Mouse (Mus musculus) erythroblast, embryonic 14.5 days (primary cell): ENCODE results near the gene Hoxb4. TPM values are rescaled to one million over a fixed set of nuclear protein-coding genes. Genes with fewer than 3 reads are reported as not detected.

ENCODE experiments used
- H3K27me3 ChIP-seq: 2 replicates; pipeline ENCODE4 v1.6.1; 2012; ENCODE audit warnings: inconsistent platforms; ENCODE audit not compliant: control insufficient read depth
- H3K36me3 ChIP-seq: 2 replicates; pipeline ENCODE4 v1.6.1; 2012; ENCODE audit warnings: mild to moderate bottlenecking, inconsistent platforms; ENCODE audit not compliant: control insufficient read depth
- H3K4me1 ChIP-seq: 2 replicates; pipeline ENCODE4 v1.6.1; 2012; ENCODE audit warnings: inconsistent platforms; ENCODE audit not compliant: control insufficient read depth
- H3K4me3 ChIP-seq: replicated peaks from 2 replicates; pipeline ENCODE3; 2012; ENCODE audit warnings: moderate library complexity, mild to moderate bottlenecking, inconsistent platforms
- H3K9me3 ChIP-seq: 2 replicates; pipeline ENCODE4 v1.6.1; 2012; ENCODE audit warnings: low read length, inconsistent platforms, mixed read lengths; ENCODE audit not compliant: control insufficient read depth
- GATA1 ChIP-seq: IDR thresholded peaks from 2 replicates; pipeline ENCODE4 v1.6.1; 2012; ENCODE audit warnings: low read length, inconsistent platforms, mixed read lengths
- TAL1 ChIP-seq: IDR thresholded peaks from 3 replicates; pipeline ENCODE4 v1.6.1; 2012; ENCODE audit warnings: low read length, inconsistent platforms, mixed read lengths
- polyA plus RNA-seq: library from polyadenylated mRNA; stranded (reverse); fragments of >175 nt; gene quantifications from 2 replicates; pipeline ENCODE4 v1.2.3, GENCODE M21; 2012

Hoxb4 gene
- polyA plus RNA-seq, 1 experiment: not detected

DNA sequence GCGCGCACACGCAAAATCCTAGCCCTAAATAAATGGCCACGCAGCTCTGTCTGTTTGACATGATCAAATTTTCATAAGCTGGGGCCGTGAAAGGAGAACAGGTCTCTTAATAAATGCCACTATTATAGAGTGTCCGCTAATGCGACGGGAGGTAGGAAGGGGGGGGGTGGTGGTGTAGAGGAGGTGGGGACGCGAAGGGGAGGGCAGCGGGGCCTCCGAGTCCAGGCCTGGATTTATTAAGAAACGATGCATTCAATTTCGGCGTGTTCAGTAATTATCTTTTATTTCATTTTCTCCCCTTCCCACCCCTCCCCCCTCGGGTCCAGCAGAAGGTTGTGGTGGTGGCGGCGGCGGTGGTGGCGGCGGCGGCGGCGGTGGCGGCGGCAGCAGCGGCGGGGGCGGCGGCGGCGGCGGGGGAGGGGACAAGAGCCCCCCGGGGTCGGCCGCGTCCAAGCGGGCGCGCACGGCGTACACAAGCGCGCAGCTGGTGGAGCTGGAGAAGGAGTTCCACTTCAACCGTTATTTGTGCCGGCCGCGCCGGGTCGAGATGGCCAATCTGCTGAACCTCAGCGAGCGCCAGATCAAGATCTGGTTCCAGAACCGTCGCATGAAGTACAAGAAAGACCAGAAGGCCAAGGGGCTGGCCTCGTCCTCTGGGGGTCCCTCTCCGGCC is 27.3 kb downstream of the Hoxb4 start:
- Histone ChIP-seq H3K9me3 (no peaks in the 10 kb centered on the region), H3K4me1 (no peaks in the 10 kb centered on the region), H3K27me3 (peaks cover 98% of the 10 kb centered on the region), H3K36me3 (no peaks in the 10 kb centered on the region), H3K4me3 (no peak overlapping the region)
- TF ChIP-seq TAL1: no peak

GRCm38 (mm10) chr11:96345893-96346806 is 28.1 kb downstream of the Hoxb4 start:
- Histone ChIP-seq H3K4me3 (no peak overlapping the region), H3K9me3 (no peaks in the 10 kb centered on the region), H3K4me1 (no peaks in the 10 kb centered on the region), H3K36me3 (no peaks in the 10 kb centered on the region), H3K27me3 (peaks cover 98% of the 10 kb centered on the region)
- TF ChIP-seq TAL1 (no peak), GATA1 (no peak)

DNA sequence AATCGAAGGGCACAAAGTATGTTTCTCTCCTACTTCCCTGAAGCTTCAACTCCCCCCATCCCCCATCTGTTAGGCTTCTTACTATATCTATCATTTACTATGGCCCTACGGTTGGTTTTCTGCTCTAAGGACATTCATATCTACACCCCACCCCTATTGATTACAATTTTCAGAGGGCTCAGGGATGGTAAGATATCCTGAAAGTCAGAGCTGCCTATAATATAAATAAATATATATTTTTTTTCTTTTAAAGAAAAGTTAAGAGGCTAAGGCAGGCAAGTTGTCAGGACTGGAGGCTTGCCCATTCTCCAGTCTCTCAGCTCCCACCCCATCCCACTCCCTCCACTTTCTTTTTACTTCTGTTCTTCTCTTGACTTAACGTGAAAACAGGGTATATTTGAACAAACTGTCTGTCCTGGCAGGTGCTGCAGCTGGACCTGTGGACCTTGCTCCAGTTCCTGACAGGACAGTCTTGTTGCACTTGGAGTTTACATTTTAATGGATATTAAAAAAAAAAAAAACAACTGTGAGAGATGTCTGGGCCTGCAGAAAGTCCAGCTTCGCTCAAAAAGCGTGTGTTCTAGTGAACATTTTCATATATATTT is 29.0 kb downstream of the Hoxb4 start:
- H3K27me3 ChIP-seq: peaks cover 98% of the 10 kb centered on the region

DNA sequence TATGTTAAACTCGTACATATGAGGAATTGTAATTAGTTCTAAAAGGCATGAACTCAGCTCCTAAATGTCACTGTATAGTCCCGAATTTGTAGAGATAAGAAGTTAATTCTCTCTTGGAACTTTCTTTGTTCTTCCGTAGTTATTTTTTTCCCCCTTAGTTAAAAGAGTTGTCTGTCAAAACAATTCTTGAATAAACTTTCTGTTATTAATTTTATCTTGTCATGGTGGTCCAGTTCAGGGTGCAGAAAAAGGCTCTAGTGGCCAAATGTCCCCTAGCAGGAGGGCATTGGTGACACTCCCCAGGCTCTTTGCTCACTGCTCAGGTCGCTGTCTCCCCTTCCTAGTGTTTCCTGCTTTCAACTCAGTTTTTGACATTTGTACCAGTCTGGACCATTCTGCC is 29.6 kb downstream of the Hoxb4 start:
- H3K9me3 ChIP-seq: no peaks in the 10 kb centered on the region
- TF ChIP-seq GATA1: no peak
- TF ChIP-seq TAL1: no peak
- no peak overlapping the region for H3K4me3 ChIP-seq
- H3K36me3 ChIP-seq: no peaks in the 10 kb centered on the region
- no peaks in the 10 kb centered on the region for H3K4me1 ChIP-seq
- H3K27me3 ChIP-seq: peaks cover 98% of the 10 kb centered on the region

More for the DNA sequence above, 29.0 kb downstream of the Hoxb4 start:
- Histone ChIP-seq H3K9me3 (no peaks in the 10 kb centered on the region), H3K4me3 (no peak overlapping the region), H3K36me3 (no peaks in the 10 kb centered on the region), H3K4me1 (no peaks in the 10 kb centered on the region)
- TF ChIP-seq TAL1 (no peak), GATA1 (no peak)

- Histone ChIP-seq H3K36me3 (no peaks in the 10 kb centered on the region), H3K4me1 (no peaks in the 10 kb centered on the region), H3K27me3 (peaks cover 98% of the 10 kb centered on the region), H3K4me3 (no peak overlapping the region), H3K9me3 (no peaks in the 10 kb centered on the region)
- TF ChIP-seq GATA1: no peak
- TF ChIP-seq TAL1: no peak
Measured at GRCm38 (mm10) chr11:96348141-96348928, 30.3 kb downstream of the Hoxb4 start.

- H3K27me3 ChIP-seq: peaks cover 98% of the 10 kb centered on the region
Measured at GRCm38 (mm10) chr11:96348988-96349387, 30.9 kb downstream of the Hoxb4 start.

DNA sequence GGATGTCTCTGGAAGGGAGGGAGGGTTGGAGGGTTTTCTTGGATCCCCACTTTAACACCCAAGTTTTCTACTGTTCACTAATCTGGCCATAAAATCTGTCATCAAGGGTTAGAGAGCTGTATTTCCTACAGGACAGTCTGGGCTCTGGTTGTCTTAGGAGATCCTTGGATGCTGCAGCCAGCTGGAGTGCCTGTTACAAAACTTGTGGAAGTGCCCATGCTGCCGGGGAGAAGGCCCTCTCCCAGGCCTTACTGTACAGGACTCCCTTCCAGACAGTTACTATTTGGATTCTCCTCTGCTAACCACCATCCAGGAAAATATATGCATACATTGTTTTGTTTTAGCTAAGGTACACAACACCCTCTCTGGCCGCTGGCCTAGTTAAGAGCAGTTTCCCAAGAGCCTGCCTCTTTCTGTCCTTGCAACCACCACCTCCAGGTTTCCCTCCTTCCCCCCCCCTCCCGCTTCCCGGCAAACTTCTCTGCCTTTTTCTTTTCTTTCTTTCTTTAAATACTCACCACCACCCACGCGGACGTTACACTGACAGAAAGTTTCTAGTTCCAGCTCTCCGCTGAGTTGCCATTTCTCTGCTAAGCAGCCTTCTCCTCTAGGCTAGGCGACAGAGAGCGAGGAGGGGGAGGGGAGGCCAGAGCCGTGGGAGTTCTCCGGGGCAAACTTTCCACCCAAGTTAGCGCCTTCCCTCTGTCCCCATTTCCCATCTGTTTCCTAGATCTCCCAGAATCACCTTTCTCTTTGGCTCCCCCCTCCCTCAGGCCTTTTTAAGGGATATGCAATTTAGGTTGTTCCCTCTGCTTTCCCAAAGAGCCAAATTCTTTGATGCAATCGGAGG is 31.6 kb downstream of the Hoxb4 start:
- Histone ChIP-seq H3K4me3 (no peak overlapping the region), H3K27me3 (peaks cover 98% of the 10 kb centered on the region), H3K36me3 (no peaks in the 10 kb centered on the region), H3K4me1 (no peaks in the 10 kb centered on the region), H3K9me3 (no peaks in the 10 kb centered on the region)
- TF ChIP-seq TAL1 (no peak), GATA1 (no peak)

More at GRCm38 (mm10) chr11:96348988-96349387, 30.9 kb downstream of the Hoxb4 start:
- no peaks in the 10 kb centered on the region for H3K36me3 ChIP-seq
- no peaks in the 10 kb centered on the region for H3K9me3 ChIP-seq
- no peak overlapping the region for H3K4me3 ChIP-seq
- H3K4me1 ChIP-seq: no peaks in the 10 kb centered on the region
- TF ChIP-seq GATA1 (no peak), TAL1 (no peak)

DNA sequence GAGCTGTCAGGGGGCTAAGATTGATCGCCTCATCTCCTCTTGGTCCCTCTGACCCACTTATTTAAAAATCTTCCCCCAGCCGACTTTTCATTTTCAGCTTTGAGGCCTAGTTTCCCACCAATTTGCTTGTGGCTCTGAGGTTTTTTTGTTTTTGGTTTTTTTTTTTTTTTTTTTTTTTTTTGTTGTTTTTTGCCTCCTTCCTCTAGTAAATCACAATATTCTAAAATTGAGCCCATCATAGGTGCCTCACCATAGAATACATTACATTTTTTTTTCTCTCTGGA is 32.2 kb downstream of the Hoxb4 start, which contains the start of gene Hoxb2:
TSS of gene Hoxb2 (plus strand) at position 185 of the 284 bp plus-strand sequence.
- TF ChIP-seq GATA1 (no peak), TAL1 (no peak)
- no peaks in the 10 kb centered on the region for H3K9me3 ChIP-seq
- H3K4me1 ChIP-seq: no peaks in the 10 kb centered on the region
- no peaks in the 10 kb centered on the region for H3K36me3 ChIP-seq
- peaks cover 98% of the 10 kb centered on the region for H3K27me3 ChIP-seq
- no peak within 1 kb of the TSS for H3K4me3 ChIP-seq
